Mouse (Mus musculus) urinary bladder, postnatal 14 days (tissue): ENCODE measurements around the gene Serpinb1b.
"Not testable (repeated sequence)": the region's sequence is repeated elsewhere in the genome, so short reads cannot be mapped to it uniquely, and the experiment has no call there.

Source experiments
- DNase-seq: peaks from one replicate; pipeline ENCODE4 v3.0.0; 2021; ENCODE audit warnings: low spot score

Serpinb1b gene

GRCm38 (mm10) chr13:33078056-33078705 is at the start of gene Serpinb1b:
Gene Serpinb1b, plus strand, starts transcription at chr13:33078575.
- no peak for DNase-seq

GRCm38 (mm10) chr13:33029478-33029877 is 48.9 kb upstream of the Serpinb1b start:
- DNase-seq: not testable (repeated sequence)

- DNase-seq: no peak
Observed at GRCm38 (mm10) chr13:33030281-33030680, 48.1 kb upstream of the Serpinb1b start.

GRCm38 (mm10) chr13:33035506-33035905 is 42.9 kb upstream of the Serpinb1b start:
- DNase-seq: no peak

- no peak for DNase-seq
Observed at GRCm38 (mm10) chr13:33043542-33043941, 34.8 kb upstream of the Serpinb1b start.

- DNase-seq: no peak
Observed at GRCm38 (mm10) chr13:33047234-33047633, 31.1 kb upstream of the Serpinb1b start.

- no peak for DNase-seq
Observed at GRCm38 (mm10) chr13:33048187-33048586, 30.2 kb upstream of the Serpinb1b start.

- DNase-seq: peak; percentile 10
Observed at GRCm38 (mm10) chr13:33051697-33052096, 26.7 kb upstream of the Serpinb1b start.

GRCm38 (mm10) chr13:33063048-33063447 is 15.3 kb upstream of the Serpinb1b start:
- DNase-seq: no peak

GRCm38 (mm10) chr13:33067387-33067977 is 10.9 kb upstream of the Serpinb1b start:
- DNase-seq: no peak

GRCm38 (mm10) chr13:33068164-33068563 is 10.2 kb upstream of the Serpinb1b start:
- DNase-seq: no peak

- no peak for DNase-seq
Observed at GRCm38 (mm10) chr13:33071776-33072175, 6.6 kb upstream of the Serpinb1b start.

GRCm38 (mm10) chr13:33074029-33074428 is 4.3 kb upstream of the Serpinb1b start:
- peak; percentile 59 for DNase-seq

- no peak for DNase-seq
Observed at GRCm38 (mm10) chr13:33076247-33076646, 2.1 kb upstream of the Serpinb1b start.

GRCm38 (mm10) chr13:33077026-33077685 is 1.2 kb upstream of the Serpinb1b start:
- no peak for DNase-seq

GRCm38 (mm10) chr13:33079391-33079790 is 1.0 kb downstream of the Serpinb1b start:
- DNase-seq: no peak

- no peak for DNase-seq
Observed at GRCm38 (mm10) chr13:33080356-33080755, 2.0 kb downstream of the Serpinb1b start.

- DNase-seq: no peak
Observed at GRCm38 (mm10) chr13:33083834-33084233, 5.5 kb downstream of the Serpinb1b start.

GRCm38 (mm10) chr13:33084975-33085694 is 6.8 kb downstream of the Serpinb1b start:
- no peak for DNase-seq

- DNase-seq: no peak
Observed at GRCm38 (mm10) chr13:33085695-33086432, 7.5 kb downstream of the Serpinb1b start.

GRCm38 (mm10) chr13:33089566-33089965 is 11.2 kb downstream of the Serpinb1b start:
- no peak for DNase-seq

GRCm38 (mm10) chr13:33090546-33090945 is 12.2 kb downstream of the Serpinb1b start:
- DNase-seq: no peak
